In genomic region chr8:105801153-105801904, GRCm38 (mm10) we compare ENCODE assay signal across 14 mouse cellular contexts. TPM values are rescaled to one million over a fixed set of nuclear protein-coding genes. Genes with fewer than 3 reads are reported as not detected.
DNase-seq lines count a peak whose midpoint lies in the region; ATAC-seq and TF ChIP-seq lines count a peak whose summit lies in the region.
"Had no signal": no experiment of that assay in that cellular context is flagged by ENCODE, and none has a peak within 500 bp of the region (broad histone marks: within the 10 kb centered on the region; RNA-seq: fewer than 3 reads in every experiment).

No protein-coding gene starts in this region.

- TF ChIP-seq CTCF in cerebellum, adult 2 months (IDR thresholded peaks at IDR 0.05; ENCODE audit: borderline replicate concordance, insufficient read depth, low read depth, low read length) = no peak

- ATAC-seq in liver, embryonic 12.5 days = peak; percentile 95
- ATAC-seq in stomach, embryonic 15.5 days (ENCODE audit: insufficient read depth, low FRiP score, low read depth) = peak; percentile 91
- ATAC-seq: forebrain, embryonic 14.5 days had no signal

- H3K4me1 ChIP-seq in liver, embryonic 12.5 days = peaks cover 92% of the 10 kb centered on the region
- H3K4me1 ChIP-seq in stomach, embryonic 15.5 days = peaks cover 12% of the 10 kb centered on the region; the same call in 1 of the 2 replicates
- 0 out of 2 replicates have a peak, but pooled peaks cover 4% of the 10 kb centered on the region for H3K4me1 ChIP-seq in cerebellum, adult 2 months (ENCODE audit: control insufficient read depth, insufficient read depth, low read length)

- H3K9me3 ChIP-seq in liver, embryonic 12.5 days (replicated peaks) = no peaks in the 10 kb centered on the region
- H3K9me3 ChIP-seq in stomach, embryonic 15.5 days = no peaks in the 10 kb centered on the region
- H3K9me3 ChIP-seq: embryonic facial prominence, embryonic 12.5 days had no signal

- peak overlapping the region; percentile 62 for H3K4me2 ChIP-seq in liver, embryonic 12.5 days
- H3K4me2 ChIP-seq in stomach, embryonic 15.5 days = no peak overlapping the region
- H3K4me2 ChIP-seq: embryonic facial prominence, embryonic 12.5 days had no signal

- DNase-seq in spleen, adult 12 weeks (ENCODE audit: low spot score) = peak; percentile 52
- DNase-seq in spleen, adult 18-20 months = no peak
- DNase-seq in c-Kit-positive CD71-positive TER-119-positive erythroid progenitor cells, embryonic 14.5 days (ENCODE audit: low spot score) = peak; percentile 85
- DNase-seq in cerebellum, adult 2 months = no peak
- no peak for DNase-seq in layer of hippocampus, postnatal 25 days (ENCODE audit: extremely low spot score in 1 of 2, low spot score in 1 of 2)
- DNase-seq: adrenal gland, postnatal 36 days; cerebellum, adult 9-10 months; gastrocnemius, postnatal 14 days; kidney, postnatal 14 days had no signal

- peak overlapping the region; percentile 68 for H3K9ac ChIP-seq in liver, embryonic 12.5 days
- no peak overlapping the region for H3K9ac ChIP-seq in stomach, embryonic 15.5 days
- H3K9ac ChIP-seq: embryonic facial prominence, embryonic 12.5 days had no signal

- H3K27ac ChIP-seq in liver, embryonic 12.5 days = peak overlapping the region; percentile 98
- no peak overlapping the region for H3K27ac ChIP-seq in stomach, embryonic 15.5 days
- H3K27ac ChIP-seq in cerebellum, adult 2 months (ENCODE audit: insufficient read depth, low read length) = no peak overlapping the region
- H3K27ac ChIP-seq: embryonic facial prominence, embryonic 12.5 days had no signal

- peaks cover 81% of the 10 kb centered on the region for H3K36me3 ChIP-seq in liver, embryonic 12.5 days
- no peaks in the 10 kb centered on the region for H3K36me3 ChIP-seq in stomach, embryonic 15.5 days

- 40% methylated on average over 6 of the region's 6 CpGs for WGBS in liver, embryonic 12.5 days (ENCODE audit: insufficient replicate concordance)
- 85% methylated on average over 6 of the region's 6 CpGs for WGBS in stomach, embryonic 15.5 days
- WGBS in cerebellum, adult 2 months = 88% methylated on average over 6 of the region's 6 CpGs

- H3K27me3 ChIP-seq in liver, embryonic 12.5 days (replicated peaks) = no peaks in the 10 kb centered on the region
- no peaks in the 10 kb centered on the region for H3K27me3 ChIP-seq in stomach, embryonic 15.5 days (replicated peaks)
- no peaks in the 10 kb centered on the region for H3K27me3 ChIP-seq in cerebellum, adult 2 months (ENCODE audit: control insufficient read depth, insufficient read depth, low read length)
- H3K27me3 ChIP-seq: embryonic facial prominence, embryonic 12.5 days had no signal

- no peak for TF ChIP-seq POLR2A in cerebellum, adult 2 months (IDR thresholded peaks at IDR 0.05; ENCODE audit: borderline replicate concordance, insufficient read depth, low read length)

- H3K4me3 ChIP-seq in liver, embryonic 12.5 days = peak overlapping the region; percentile 36
- H3K4me3 ChIP-seq in stomach, embryonic 15.5 days (replicated peaks) = no peak overlapping the region
- no peak overlapping the region for H3K4me3 ChIP-seq in cerebellum, adult 2 months (replicated peaks; ENCODE audit: insufficient read depth, low read depth, low read length)
- H3K4me3 ChIP-seq: embryonic facial prominence, embryonic 12.5 days had no signal

RNA-seq across cellular contexts. Expression of gene Ranbp10, which starts 25.8 kb away (rescaled TPM):
- polyA plus RNA-seq in liver, embryonic 12.5 days (2016; fragmentation: Nextera tagmentation; extraction: Ambion mirVana) = 37.7 and 37.8 TPM in 2 replicates
- polyA plus RNA-seq in stomach, embryonic 15.5 days (2015; fragmentation: Nextera tagmentation; extraction: Ambion mirVana) = 13.1 and 13.4 TPM in 2 replicates
- polyA plus RNA-seq in cerebellum, adult 2 months (2012; rRNA removed) = 30.5 and 32.1 TPM in 2 replicates
- 10 to 100 TPM; 24.3 to 26.6 TPM for total RNA-seq in layer of hippocampus, postnatal 25 days (2021)

RNA-seq across cellular contexts. Expression of gene Tsnaxip1, which starts 26.2 kb away (rescaled TPM):
- 0.12 and 0.19 TPM in 2 replicates for polyA plus RNA-seq in liver, embryonic 12.5 days (2016; fragmentation: Nextera tagmentation; extraction: Ambion mirVana)
- not detected in 2 replicates for polyA plus RNA-seq in stomach, embryonic 15.5 days (2015; fragmentation: Nextera tagmentation; extraction: Ambion mirVana)
- polyA plus RNA-seq in cerebellum, adult 2 months (2012; rRNA removed) = 0.25 and 0.98 TPM in 2 replicates
- total RNA-seq in layer of hippocampus, postnatal 25 days (2021) = under 1 TPM; 0.15 to 0.31 TPM
- total RNA-seq: adrenal gland, postnatal 36 days; gastrocnemius, postnatal 14 days had no signal
- polyA plus RNA-seq: heart, postnatal 0 days had no signal

RNA-seq across cellular contexts. Expression of gene Gfod2, which starts 42.9 kb away (rescaled TPM):
- 4.5 and 5.1 TPM in 2 replicates for polyA plus RNA-seq in liver, embryonic 12.5 days (2016; fragmentation: Nextera tagmentation; extraction: Ambion mirVana)
- polyA plus RNA-seq in stomach, embryonic 15.5 days (2015; fragmentation: Nextera tagmentation; extraction: Ambion mirVana) = 16.0 and 16.2 TPM in 2 replicates
- 20.7 and 21.4 TPM in 2 replicates for polyA plus RNA-seq in cerebellum, adult 2 months (2012; rRNA removed)
- total RNA-seq in layer of hippocampus, postnatal 25 days (2021) = 10 to 100 TPM; 19.2 to 23.1 TPM

RNA-seq across cellular contexts. Expression of gene Cenpt, which starts 51.7 kb away (rescaled TPM):
- polyA plus RNA-seq in liver, embryonic 12.5 days (2016; fragmentation: Nextera tagmentation; extraction: Ambion mirVana) = 29.0 and 29.2 TPM in 2 replicates
- polyA plus RNA-seq in stomach, embryonic 15.5 days (2015; fragmentation: Nextera tagmentation; extraction: Ambion mirVana) = 38.0 and 41.2 TPM in 2 replicates
- polyA plus RNA-seq in cerebellum, adult 2 months (2012; rRNA removed) = 27.8 and 30.8 TPM in 2 replicates
- 10 to 100 TPM; 13.4 to 15.4 TPM for total RNA-seq in layer of hippocampus, postnatal 25 days (2021)

RNA-seq across cellular contexts. Expression of gene Thap11, which starts 53.6 kb away (rescaled TPM):
- 53.0 and 53.2 TPM in 2 replicates for polyA plus RNA-seq in liver, embryonic 12.5 days (2016; fragmentation: Nextera tagmentation; extraction: Ambion mirVana)
- polyA plus RNA-seq in stomach, embryonic 15.5 days (2015; fragmentation: Nextera tagmentation; extraction: Ambion mirVana) = 61.6 and 63.3 TPM in 2 replicates
- 52.0 and 53.5 TPM in 2 replicates for polyA plus RNA-seq in cerebellum, adult 2 months (2012; rRNA removed)
- total RNA-seq in layer of hippocampus, postnatal 25 days (2021) = 10 to 100 TPM; 38.2 to 44.4 TPM

Comparison
In these comparisons a context has a peak if more than half of its experiments do, and no peak if none do; other contexts are left out.
1. DNase-seq: peak in spleen, adult 12 weeks (single experiment) and c-Kit-positive CD71-positive TER-119-positive erythroid progenitor cells, embryonic 14.5 days (single experiment); none in spleen, adult 18-20 months (0 of 2), cerebellum, adult 2 months (0 of 2) and layer of hippocampus, postnatal 25 days (0 of 2).